Mouse (Mus musculus): ENCODE data around the gene Phkb. TPM values are rescaled to one million over a fixed set of nuclear protein-coding genes. Genes with fewer than 3 reads are reported as not detected.

Phkb gene
- polyA plus RNA-seq, 1 experiment from 2014 or later, result 59.9 TPM

GRCm38 (mm10) chr8:85944820-85945219 lies 104.1 kb downstream of the Phkb start:
- Histone ChIP-seq H3K9ac (ENCODE audit: low read length) (no peak overlapping the region), H3K9me3 (ENCODE audit: control insufficient read depth, low read length) (no peaks in the 10 kb centered on the region), H3K27me3 (ENCODE audit: control insufficient read depth, insufficient read depth, low read length) (no peaks in the 10 kb centered on the region), H3K36me3 (ENCODE audit: control insufficient read depth, insufficient read depth, low read length) (peaks cover 37% of the 10 kb centered on the region), H3K4me2 (ENCODE audit: low read length) (no peak overlapping the region), H3K4me3 (ENCODE audit: control insufficient read depth in 1 of 2, insufficient read depth in 1 of 2, low read depth in 1 of 2, low read length in 2 of 2) (no peak overlapping the region), H3K27ac (replicated peaks in 1 of 2; ENCODE audit: control insufficient read depth in 1 of 2, insufficient read depth in 1 of 2, low read depth in 2 of 2, low read length in 2 of 2) (no peak overlapping the region), H3K4me1 (ENCODE audit: control insufficient read depth in 2 of 2, insufficient read depth in 2 of 2, low read length in 2 of 2) (no peaks in the 10 kb centered on the region)
- 96% methylated on average over 5 of the region's 5 CpGs for WGBS
- ATAC-seq (ENCODE audit: insufficient number of reproducible peaks, insufficient read depth, low FRiP score, low read depth), result no peak

GRCm38 (mm10) chr8:85958391-85958790 lies 117.6 kb downstream of the Phkb start:
- Histone ChIP-seq H3K4me2 (ENCODE audit: low read length) (no peak overlapping the region), H3K9me3 (ENCODE audit: control insufficient read depth, low read length) (no peaks in the 10 kb centered on the region), H3K4me3 (ENCODE audit: control insufficient read depth in 1 of 2, insufficient read depth in 1 of 2, low read depth in 1 of 2, low read length in 2 of 2) (no peak overlapping the region), H3K27ac (replicated peaks in 1 of 2; ENCODE audit: control insufficient read depth in 1 of 2, insufficient read depth in 1 of 2, low read depth in 2 of 2, low read length in 2 of 2) (no peak overlapping the region), H3K4me1 (ENCODE audit: control insufficient read depth in 2 of 2, insufficient read depth in 2 of 2, low read length in 2 of 2) (no peaks in the 10 kb centered on the region), H3K36me3 (ENCODE audit: control insufficient read depth, insufficient read depth, low read length) (peaks cover 22% of the 10 kb centered on the region), H3K27me3 (ENCODE audit: control insufficient read depth, insufficient read depth, low read length) (no peaks in the 10 kb centered on the region), H3K9ac (ENCODE audit: low read length) (no peak overlapping the region)
- WGBS, result 91% methylated on average over 2 of the region's 2 CpGs
- no peak for ATAC-seq (ENCODE audit: insufficient number of reproducible peaks, insufficient read depth, low FRiP score, low read depth)

- Histone ChIP-seq H3K36me3 (ENCODE audit: control insufficient read depth, insufficient read depth, low read length) (peaks cover 22% of the 10 kb centered on the region), H3K27me3 (ENCODE audit: control insufficient read depth, insufficient read depth, low read length) (no peaks in the 10 kb centered on the region), H3K27ac (replicated peaks in 1 of 2; ENCODE audit: control insufficient read depth in 1 of 2, insufficient read depth in 1 of 2, low read depth in 2 of 2, low read length in 2 of 2) (no peak overlapping the region), H3K9ac (ENCODE audit: low read length) (no peak overlapping the region), H3K9me3 (ENCODE audit: control insufficient read depth, low read length) (no peaks in the 10 kb centered on the region), H3K4me1 (ENCODE audit: control insufficient read depth in 2 of 2, insufficient read depth in 2 of 2, low read length in 2 of 2) (no peaks in the 10 kb centered on the region), H3K4me2 (ENCODE audit: low read length) (no peak overlapping the region), H3K4me3 (ENCODE audit: control insufficient read depth in 1 of 2, insufficient read depth in 1 of 2, low read depth in 1 of 2, low read length in 2 of 2) (no peak overlapping the region)
- no peak for ATAC-seq (ENCODE audit: insufficient number of reproducible peaks, insufficient read depth, low FRiP score, low read depth)
- WGBS, result 91% methylated on average over 4 of the region's 4 CpGs
Observed at GRCm38 (mm10) chr8:85959880-85960279, 119.1 kb downstream of the Phkb start.

- H3K27ac ChIP-seq (replicated peaks in 1 of 2; ENCODE audit: control insufficient read depth in 1 of 2, insufficient read depth in 1 of 2, low read depth in 2 of 2, low read length in 2 of 2), result no peak overlapping the region
- no peak overlapping the region for H3K4me3 ChIP-seq (ENCODE audit: control insufficient read depth in 1 of 2, insufficient read depth in 1 of 2, low read depth in 1 of 2, low read length in 2 of 2)
- H3K4me1 ChIP-seq (ENCODE audit: control insufficient read depth in 2 of 2, insufficient read depth in 2 of 2, low read length in 2 of 2), result no peaks in the 10 kb centered on the region
- no peak for ATAC-seq (ENCODE audit: insufficient number of reproducible peaks, insufficient read depth, low FRiP score, low read depth)
- no peak overlapping the region for H3K9ac ChIP-seq (ENCODE audit: low read length)
- peaks cover 9% of the 10 kb centered on the region for H3K36me3 ChIP-seq (ENCODE audit: control insufficient read depth, insufficient read depth, low read length)
- H3K4me2 ChIP-seq (ENCODE audit: low read length), result no peak overlapping the region
- H3K27me3 ChIP-seq (ENCODE audit: control insufficient read depth, insufficient read depth, low read length), result no peaks in the 10 kb centered on the region
- peaks cover 7% of the 10 kb centered on the region; the same call in 1 of the 2 replicates for H3K9me3 ChIP-seq (ENCODE audit: control insufficient read depth, low read length)
- 85% methylated on average over 4 of the region's 4 CpGs for WGBS
Observed at GRCm38 (mm10) chr8:85977588-85978077, 136.9 kb downstream of the Phkb start.

- Histone ChIP-seq H3K36me3 (ENCODE audit: control insufficient read depth, insufficient read depth, low read length) (no peaks in the 10 kb centered on the region), H3K4me3 (ENCODE audit: control insufficient read depth in 1 of 2, insufficient read depth in 1 of 2, low read depth in 1 of 2, low read length in 2 of 2) (no peak overlapping the region), H3K9ac (ENCODE audit: low read length) (no peak overlapping the region), H3K27ac (replicated peaks in 1 of 2; ENCODE audit: control insufficient read depth in 1 of 2, insufficient read depth in 1 of 2, low read depth in 2 of 2, low read length in 2 of 2) (no peak overlapping the region), H3K27me3 (ENCODE audit: control insufficient read depth, insufficient read depth, low read length) (no peaks in the 10 kb centered on the region), H3K4me2 (ENCODE audit: low read length) (no peak overlapping the region), H3K9me3 (ENCODE audit: control insufficient read depth, low read length) (no peaks in the 10 kb centered on the region), H3K4me1 (ENCODE audit: control insufficient read depth in 2 of 2, insufficient read depth in 2 of 2, low read length in 2 of 2) (no peaks in the 10 kb centered on the region)
- ATAC-seq (ENCODE audit: insufficient number of reproducible peaks, insufficient read depth, low FRiP score, low read depth), result no peak
- WGBS, result 86% methylated on average over 1 of the region's 1 CpGs
Observed at GRCm38 (mm10) chr8:85992911-85993310, 152.2 kb downstream of the Phkb start.

GRCm38 (mm10) chr8:85993661-85994060 lies 152.9 kb downstream of the Phkb start:
- no peaks in the 10 kb centered on the region for H3K36me3 ChIP-seq (ENCODE audit: control insufficient read depth, insufficient read depth, low read length)
- no peak overlapping the region for H3K4me3 ChIP-seq (ENCODE audit: control insufficient read depth in 1 of 2, insufficient read depth in 1 of 2, low read depth in 1 of 2, low read length in 2 of 2)
- no peak overlapping the region for H3K4me2 ChIP-seq (ENCODE audit: low read length)
- 85% methylated on average over 1 of the region's 1 CpGs for WGBS
- H3K4me1 ChIP-seq (ENCODE audit: control insufficient read depth in 2 of 2, insufficient read depth in 2 of 2, low read length in 2 of 2), result no peaks in the 10 kb centered on the region
- H3K9me3 ChIP-seq (ENCODE audit: control insufficient read depth, low read length), result no peaks in the 10 kb centered on the region
- no peak overlapping the region for H3K27ac ChIP-seq (replicated peaks in 1 of 2; ENCODE audit: control insufficient read depth in 1 of 2, insufficient read depth in 1 of 2, low read depth in 2 of 2, low read length in 2 of 2)
- no peaks in the 10 kb centered on the region for H3K27me3 ChIP-seq (ENCODE audit: control insufficient read depth, insufficient read depth, low read length)
- no peak for ATAC-seq (ENCODE audit: insufficient number of reproducible peaks, insufficient read depth, low FRiP score, low read depth)
- H3K9ac ChIP-seq (ENCODE audit: low read length), result no peak overlapping the region

GRCm38 (mm10) chr8:85995971-85996370 lies 155.2 kb downstream of the Phkb start:
- Histone ChIP-seq H3K27me3 (ENCODE audit: control insufficient read depth, insufficient read depth, low read length) (no peaks in the 10 kb centered on the region), H3K36me3 (ENCODE audit: control insufficient read depth, insufficient read depth, low read length) (no peaks in the 10 kb centered on the region), H3K9me3 (ENCODE audit: control insufficient read depth, low read length) (no peaks in the 10 kb centered on the region), H3K27ac (replicated peaks in 1 of 2; ENCODE audit: control insufficient read depth in 1 of 2, insufficient read depth in 1 of 2, low read depth in 2 of 2, low read length in 2 of 2) (no peak overlapping the region), H3K4me1 (ENCODE audit: control insufficient read depth in 2 of 2, insufficient read depth in 2 of 2, low read length in 2 of 2) (no peaks in the 10 kb centered on the region), H3K4me2 (ENCODE audit: low read length) (no peak overlapping the region), H3K4me3 (ENCODE audit: control insufficient read depth in 1 of 2, insufficient read depth in 1 of 2, low read depth in 1 of 2, low read length in 2 of 2) (no peak overlapping the region), H3K9ac (ENCODE audit: low read length) (no peak overlapping the region)
- 78% methylated on average over 1 of the region's 1 CpGs for WGBS
- ATAC-seq (ENCODE audit: insufficient number of reproducible peaks, insufficient read depth, low FRiP score, low read depth), result no peak

- Histone ChIP-seq H3K4me3 (ENCODE audit: control insufficient read depth in 1 of 2, insufficient read depth in 1 of 2, low read depth in 1 of 2, low read length in 2 of 2) (no peak overlapping the region), H3K4me1 (ENCODE audit: control insufficient read depth in 2 of 2, insufficient read depth in 2 of 2, low read length in 2 of 2) (no peaks in the 10 kb centered on the region), H3K4me2 (ENCODE audit: low read length) (no peak overlapping the region), H3K9ac (ENCODE audit: low read length) (no peak overlapping the region), H3K27me3 (ENCODE audit: control insufficient read depth, insufficient read depth, low read length) (no peaks in the 10 kb centered on the region), H3K9me3 (ENCODE audit: control insufficient read depth, low read length) (peaks cover 3% of the 10 kb centered on the region; the same call in 1 of the 2 replicates), H3K36me3 (ENCODE audit: control insufficient read depth, insufficient read depth, low read length) (no peaks in the 10 kb centered on the region), H3K27ac (replicated peaks in 1 of 2; ENCODE audit: control insufficient read depth in 1 of 2, insufficient read depth in 1 of 2, low read depth in 2 of 2, low read length in 2 of 2) (no peak overlapping the region)
- no peak for ATAC-seq (ENCODE audit: insufficient number of reproducible peaks, insufficient read depth, low FRiP score, low read depth)
Observed at GRCm38 (mm10) chr8:86006485-86006884, 165.7 kb downstream of the Phkb start.

Data from heart, embryonic 14.5 days (tissue).